Mouse (Mus musculus) G1E (cell line): ENCODE data around the gene Gm20431.

Experiments
- GATA1 ChIP-seq: IDR thresholded peaks from 2 replicates; pipeline ENCODE4 v1.6.1; 2012; ENCODE audit warnings: borderline replicate concordance, low read length, inconsistent platforms, mixed read lengths
- TAL1 ChIP-seq: conservative IDR thresholded peaks from 2 replicates; pipeline ENCODE4 v1.6.1; 2012; ENCODE audit warnings: low read depth, low read length, inconsistent platforms, mixed read lengths

- TF ChIP-seq GATA1 (no peak), TAL1 (no peak)
Observed at GRCm38 (mm10) chr2:167695491-167695890, 34.2 kb upstream of the Gm20431 start.
